Mouse (Mus musculus): ENCODE measurements at regions not wholly inside any gene's neighbourhood (a gene's known extent, or its start where the extent isn't known, plus 50 kb on each side); places are given as distances from the start of the nearest gene placed in this dataset.

GRCm38 (mm10) chr5:7428291-7428690, 83.7 kb upstream of the Zfp804b start:
- Histone ChIP-seq H3K27me3 (no peaks in the 10 kb centered on the region), H3K4me2 (no peak overlapping the region), H3K27ac (no peak overlapping the region), H3K36me3 (no peaks in the 10 kb centered on the region), H3K9me3 (no peaks in the 10 kb centered on the region), H3K9ac (no peak overlapping the region), H3K4me1 (no peaks in the 10 kb centered on the region), H3K4me3 (no peak overlapping the region)
- ATAC-seq (ENCODE audit: insufficient number of reproducible peaks, low FRiP score, low TSS enrichment, low read depth), result no peak
- 54% methylated on average over 5 of the region's 5 CpGs for WGBS

GRCm38 (mm10) chr5:7436461-7436860, 91.9 kb upstream of the Zfp804b start:
- no peak for ATAC-seq (ENCODE audit: insufficient number of reproducible peaks, low FRiP score, low TSS enrichment, low read depth)
- no peaks in the 10 kb centered on the region for H3K4me1 ChIP-seq
- H3K9ac ChIP-seq, result no peak overlapping the region
- WGBS, result 58% methylated on average over 2 of the region's 2 CpGs
- no peaks in the 10 kb centered on the region for H3K9me3 ChIP-seq
- no peaks in the 10 kb centered on the region for H3K36me3 ChIP-seq
- H3K27ac ChIP-seq, result no peak overlapping the region
- H3K4me2 ChIP-seq, result no peak overlapping the region
- no peak overlapping the region for H3K4me3 ChIP-seq
- no peaks in the 10 kb centered on the region for H3K27me3 ChIP-seq

- Histone ChIP-seq H3K4me2 (no peak overlapping the region), H3K36me3 (no peaks in the 10 kb centered on the region), H3K27me3 (no peaks in the 10 kb centered on the region), H3K4me3 (no peak overlapping the region), H3K9ac (no peak overlapping the region), H3K4me1 (no peaks in the 10 kb centered on the region), H3K27ac (no peak overlapping the region), H3K9me3 (no peaks in the 10 kb centered on the region)
- ATAC-seq (ENCODE audit: insufficient number of reproducible peaks, low FRiP score, low TSS enrichment, low read depth), result no peak
- WGBS, result 72% methylated on average over 2 of the region's 2 CpGs
Measured at GRCm38 (mm10) chr5:7448001-7448400, 103.4 kb upstream of the Zfp804b start.

GRCm38 (mm10) chr5:7454896-7455295, 110.3 kb upstream of the Zfp804b start:
- Histone ChIP-seq H3K27ac (no peak overlapping the region), H3K4me1 (no peaks in the 10 kb centered on the region), H3K4me3 (no peak overlapping the region), H3K9me3 (no peaks in the 10 kb centered on the region), H3K9ac (no peak overlapping the region), H3K27me3 (no peaks in the 10 kb centered on the region), H3K36me3 (no peaks in the 10 kb centered on the region), H3K4me2 (no peak overlapping the region)
- WGBS, result 80% methylated on average over 1 of the region's 1 CpGs
- no peak for ATAC-seq (ENCODE audit: insufficient number of reproducible peaks, low FRiP score, low TSS enrichment, low read depth)

GRCm38 (mm10) chr5:7457102-7457501, 112.5 kb upstream of the Zfp804b start:
- no peaks in the 10 kb centered on the region for H3K36me3 ChIP-seq
- no peak for ATAC-seq (ENCODE audit: insufficient number of reproducible peaks, low FRiP score, low TSS enrichment, low read depth)
- H3K27me3 ChIP-seq, result no peaks in the 10 kb centered on the region
- no peak overlapping the region for H3K9ac ChIP-seq
- no peaks in the 10 kb centered on the region for H3K4me1 ChIP-seq
- 65% methylated on average over 3 of the region's 3 CpGs for WGBS
- H3K27ac ChIP-seq, result no peak overlapping the region
- H3K4me3 ChIP-seq, result no peak overlapping the region
- H3K9me3 ChIP-seq, result no peaks in the 10 kb centered on the region
- H3K4me2 ChIP-seq, result no peak overlapping the region

GRCm38 (mm10) chr5:7489150-7489549, 144.6 kb upstream of the Zfp804b start:
- 43% methylated on average over 2 of the region's 2 CpGs for WGBS
- no peak for ATAC-seq (ENCODE audit: insufficient number of reproducible peaks, low FRiP score, low TSS enrichment, low read depth)
- Histone ChIP-seq H3K27ac (no peak overlapping the region), H3K9ac (no peak overlapping the region), H3K9me3 (no peaks in the 10 kb centered on the region), H3K4me2 (no peak overlapping the region), H3K4me3 (no peak overlapping the region), H3K4me1 (no peaks in the 10 kb centered on the region), H3K27me3 (no peaks in the 10 kb centered on the region), H3K36me3 (no peaks in the 10 kb centered on the region)

GRCm38 (mm10) chr5:7489602-7490001, 145.0 kb upstream of the Zfp804b start:
- H3K4me1 ChIP-seq, result no peaks in the 10 kb centered on the region
- H3K4me3 ChIP-seq, result no peak overlapping the region
- no peak overlapping the region for H3K9ac ChIP-seq
- WGBS, result 42% methylated on average over 3 of the region's 3 CpGs
- H3K27me3 ChIP-seq, result no peaks in the 10 kb centered on the region
- H3K27ac ChIP-seq, result no peak overlapping the region
- ATAC-seq (ENCODE audit: insufficient number of reproducible peaks, low FRiP score, low TSS enrichment, low read depth), result no peak
- H3K36me3 ChIP-seq, result no peaks in the 10 kb centered on the region
- no peaks in the 10 kb centered on the region for H3K9me3 ChIP-seq
- no peak overlapping the region for H3K4me2 ChIP-seq

GRCm38 (mm10) chr5:7517520-7518181, 173.1 kb upstream of the Zfp804b start:
- Histone ChIP-seq H3K4me2 (no peak overlapping the region), H3K9ac (no peak overlapping the region), H3K27ac (no peak overlapping the region), H3K4me3 (no peak overlapping the region), H3K27me3 (no peaks in the 10 kb centered on the region), H3K36me3 (no peaks in the 10 kb centered on the region), H3K4me1 (no peaks in the 10 kb centered on the region), H3K9me3 (no peaks in the 10 kb centered on the region)
- WGBS, result 29% methylated on average over 3 of the region's 3 CpGs
- no peak for ATAC-seq (ENCODE audit: insufficient number of reproducible peaks, low FRiP score, low TSS enrichment, low read depth)

- Histone ChIP-seq H3K9ac (no peak overlapping the region), H3K4me3 (no peak overlapping the region), H3K27me3 (no peaks in the 10 kb centered on the region), H3K36me3 (no peaks in the 10 kb centered on the region), H3K4me1 (no peaks in the 10 kb centered on the region), H3K9me3 (no peaks in the 10 kb centered on the region), H3K4me2 (no peak overlapping the region), H3K27ac (no peak overlapping the region)
- ATAC-seq (ENCODE audit: insufficient number of reproducible peaks, low FRiP score, low TSS enrichment, low read depth), result no peak
- 87% methylated on average over 1 of the region's 1 CpGs for WGBS
Measured at GRCm38 (mm10) chr5:7532686-7533199, 188.2 kb upstream of the Zfp804b start.

GRCm38 (mm10) chr5:7539812-7540645, 195.5 kb upstream of the Zfp804b start:
- ATAC-seq (ENCODE audit: insufficient number of reproducible peaks, low FRiP score, low TSS enrichment, low read depth), result 0 out of 2 replicates have a peak, but pooled peaks have one; percentile 24
- H3K4me1 ChIP-seq, result peaks cover 4% of the 10 kb centered on the region; the same call in 1 of the 2 replicates

GRCm38 (mm10) chr5:7540646-7541038, 196.1 kb upstream of the Zfp804b start:
- WGBS, result 42% methylated on average over 4 of the region's 4 CpGs
- no peaks in the 10 kb centered on the region for H3K9me3 ChIP-seq
- no peak overlapping the region for H3K4me3 ChIP-seq
- no peak overlapping the region for H3K27ac ChIP-seq
- H3K27me3 ChIP-seq, result no peaks in the 10 kb centered on the region
- H3K9ac ChIP-seq, result no peak overlapping the region
- ATAC-seq (ENCODE audit: insufficient number of reproducible peaks, low FRiP score, low TSS enrichment, low read depth), result no peak
- H3K4me2 ChIP-seq, result no peak overlapping the region
- H3K4me1 ChIP-seq, result peaks cover 4% of the 10 kb centered on the region; the same call in 1 of the 2 replicates
- H3K36me3 ChIP-seq, result no peaks in the 10 kb centered on the region

More at GRCm38 (mm10) chr5:7539812-7540645, 195.5 kb upstream of the Zfp804b start:
- 30% methylated on average over 2 of the region's 2 CpGs for WGBS
- H3K27ac ChIP-seq, result no peak overlapping the region
- no peak overlapping the region for H3K4me3 ChIP-seq
- H3K4me2 ChIP-seq, result no peak overlapping the region
- H3K36me3 ChIP-seq, result no peaks in the 10 kb centered on the region
- H3K9ac ChIP-seq, result no peak overlapping the region
- H3K27me3 ChIP-seq, result no peaks in the 10 kb centered on the region
- no peaks in the 10 kb centered on the region for H3K9me3 ChIP-seq

- no peaks in the 10 kb centered on the region for H3K9me3 ChIP-seq
- H3K4me3 ChIP-seq, result no peak overlapping the region
- no peak overlapping the region for H3K4me2 ChIP-seq
- no peaks in the 10 kb centered on the region for H3K36me3 ChIP-seq
- no peak overlapping the region for H3K9ac ChIP-seq
- 59% methylated on average over 3 of the region's 3 CpGs for WGBS
- H3K4me1 ChIP-seq, result peaks cover 4% of the 10 kb centered on the region; the same call in 1 of the 2 replicates
- ATAC-seq (ENCODE audit: insufficient number of reproducible peaks, low FRiP score, low TSS enrichment, low read depth), result no peak
- H3K27ac ChIP-seq, result no peak overlapping the region
- H3K27me3 ChIP-seq, result no peaks in the 10 kb centered on the region
Measured at GRCm38 (mm10) chr5:7543857-7544256, 199.3 kb upstream of the Zfp804b start.

All from limb, embryonic 15.5 days (tissue).